ENCODE assay signal across 12 mouse cellular contexts in genomic region chr13:28607551-28608114, GRCm38 (mm10).
DNase-seq lines count a peak whose midpoint lies in the region; ATAC-seq and TF ChIP-seq lines count a peak whose summit lies in the region.
"Had no signal": no experiment of that assay in that cellular context is flagged by ENCODE, and none has a peak within 500 bp of the region (broad histone marks: within the 10 kb centered on the region; RNA-seq: fewer than 3 reads in every experiment).

No protein-coding gene starts in this region.

- no peak for TF ChIP-seq POLR2A in myocyte (IDR thresholded peaks at IDR 0.05; ENCODE audit: insufficient read length, low read depth)

- no peak overlapping the region for H3K4me3 ChIP-seq in liver, embryonic 16.5 days (ENCODE audit: low read depth, low read length)
- H3K4me3 ChIP-seq in forebrain, embryonic 16.5 days (replicated peaks; ENCODE audit: low read length): no peak overlapping the region
- H3K4me3 ChIP-seq in myocyte: no peak overlapping the region
- no peak overlapping the region for H3K4me3 ChIP-seq in midbrain, embryonic 11.5 days (ENCODE audit: low read depth, low read length)
- H3K4me3 ChIP-seq: gastrocnemius, adult 2 months; layer of hippocampus, adult 2 months; neural tube, embryonic 12.5 days had no signal

- peak overlapping the region; percentile 14; the same call in 1 of the 2 replicates for H3K27ac ChIP-seq in liver, embryonic 16.5 days (ENCODE audit: low read length)
- no peak overlapping the region for H3K27ac ChIP-seq in forebrain, embryonic 16.5 days (ENCODE audit: low read length)
- no peak overlapping the region for H3K27ac ChIP-seq in midbrain, embryonic 11.5 days (ENCODE audit: low read depth, low read length)
- H3K27ac ChIP-seq: gastrocnemius, adult 2 months; layer of hippocampus, adult 2 months; liver, embryonic 14.5 days; neural tube, embryonic 12.5 days had no signal

- no peaks in the 10 kb centered on the region for H3K9me3 ChIP-seq in liver, embryonic 16.5 days (replicated peaks; ENCODE audit: control insufficient read depth, low read length)
- no peaks in the 10 kb centered on the region for H3K9me3 ChIP-seq in forebrain, embryonic 16.5 days (ENCODE audit: control insufficient read depth, low read length)
- no peaks in the 10 kb centered on the region for H3K9me3 ChIP-seq in midbrain, embryonic 11.5 days (ENCODE audit: control insufficient read depth, low read length)
- H3K9me3 ChIP-seq: neural tube, embryonic 12.5 days had no signal

- no peaks in the 10 kb centered on the region for H3K27me3 ChIP-seq in liver, embryonic 16.5 days (ENCODE audit: control insufficient read depth, insufficient read depth, low read depth, low read length)
- H3K27me3 ChIP-seq in forebrain, embryonic 16.5 days (replicated peaks; ENCODE audit: control insufficient read depth, insufficient read depth, low read length): no peaks in the 10 kb centered on the region
- no peaks in the 10 kb centered on the region for H3K27me3 ChIP-seq in myocyte (ENCODE audit: control insufficient read depth, insufficient read depth, insufficient read length)
- no peaks in the 10 kb centered on the region for H3K27me3 ChIP-seq in midbrain, embryonic 11.5 days (ENCODE audit: control insufficient read depth, insufficient read depth, low read length)
- H3K27me3 ChIP-seq: neural tube, embryonic 12.5 days had no signal

- 40% methylated on average over 6 of the region's 6 CpGs for WGBS in liver, embryonic 16.5 days (ENCODE audit: insufficient replicate concordance)
- 54% methylated on average over 6 of the region's 6 CpGs for WGBS in forebrain, embryonic 16.5 days
- 72% methylated on average over 6 of the region's 6 CpGs for WGBS in midbrain, embryonic 11.5 days

- no peak overlapping the region for H3K9ac ChIP-seq in liver, embryonic 16.5 days (ENCODE audit: low read depth, low read length)
- no peak overlapping the region for H3K9ac ChIP-seq in forebrain, embryonic 16.5 days (replicated peaks; ENCODE audit: low read depth, low read length)
- no peak overlapping the region for H3K9ac ChIP-seq in midbrain, embryonic 11.5 days (ENCODE audit: low read length)
- H3K9ac ChIP-seq: liver, embryonic 14.5 days; neural tube, embryonic 12.5 days had no signal

- no peaks in the 10 kb centered on the region for H3K36me3 ChIP-seq in liver, embryonic 16.5 days (ENCODE audit: control insufficient read depth, insufficient read depth)
- no peaks in the 10 kb centered on the region for H3K36me3 ChIP-seq in forebrain, embryonic 16.5 days (ENCODE audit: control insufficient read depth, insufficient read depth)
- H3K36me3 ChIP-seq in myocyte (ENCODE audit: control insufficient read depth, insufficient read depth): no peaks in the 10 kb centered on the region
- H3K36me3 ChIP-seq in midbrain, embryonic 11.5 days (ENCODE audit: control insufficient read depth, insufficient read depth, low read length): no peaks in the 10 kb centered on the region
- H3K36me3 ChIP-seq: neural tube, embryonic 12.5 days had no signal

- no peaks in the 10 kb centered on the region for H3K4me1 ChIP-seq in liver, embryonic 16.5 days (ENCODE audit: control insufficient read depth, low read depth, low read length)
- H3K4me1 ChIP-seq in forebrain, embryonic 16.5 days (replicated peaks; ENCODE audit: control insufficient read depth, insufficient read depth, low read length): peaks cover 16% of the 10 kb centered on the region
- no peaks in the 10 kb centered on the region; the same call in 1 of the 2 replicates for H3K4me1 ChIP-seq in midbrain, embryonic 11.5 days (ENCODE audit: control insufficient read depth, insufficient read depth, low read length)
- H3K4me1 ChIP-seq: neural tube, embryonic 12.5 days had no signal

- no peak for ATAC-seq in liver, embryonic 16.5 days (ENCODE audit: low read depth)
- peak; percentile 37; the same call in 1 of the 2 replicates for ATAC-seq in forebrain, embryonic 16.5 days
- no peak for ATAC-seq in midbrain, embryonic 11.5 days (ENCODE audit: low FRiP score)

- H3K79me2 ChIP-seq in myocyte (ENCODE audit: control insufficient read depth, insufficient read depth): no peaks in the 10 kb centered on the region

- intact Hi-C loops in heart, postnatal 14 days (cut with DNase I): no loop called here

- H3ac ChIP-seq in myocyte (ENCODE audit: control insufficient read depth, insufficient read length): no peak overlapping the region

- no peak for DNase-seq in liver
- DNase-seq in heart, postnatal 14 days: peak; percentile 39 to 53
- no peak for DNase-seq in testis, postnatal 14 days (ENCODE audit: low spot score)
- no peak for DNase-seq in urinary bladder, postnatal 10 days (ENCODE audit: low spot score)
- DNase-seq in midbrain, embryonic 11.5 days (ENCODE audit: low spot score, missing footprints): no peak
- DNase-seq: gastrocnemius, adult 2 months had no signal

- no peak overlapping the region for H3K4me2 ChIP-seq in liver, embryonic 16.5 days (ENCODE audit: low read depth, low read length)
- no peak overlapping the region for H3K4me2 ChIP-seq in forebrain, embryonic 16.5 days (ENCODE audit: low read length)
- peak overlapping the region; percentile 69 for H3K4me2 ChIP-seq in myocyte (ENCODE audit: low read depth)
- no peak overlapping the region for H3K4me2 ChIP-seq in midbrain, embryonic 11.5 days
- H3K4me2 ChIP-seq: neural tube, embryonic 12.5 days had no signal

TF ChIP-seq in myocyte, 11 proteins besides CTCF, POLR2A, EP300 and RAD21:
- peak in 1 of 3 experiments; percentile 53 for TF ChIP-seq MYOG (IDR thresholded peaks at IDR 0.05; ENCODE audit: control insufficient read depth in 1 of 3, insufficient read depth in 1 of 3, insufficient read length in 2 of 3, low read depth in 2 of 3)
- no peak for TF ChIP-seq CEBPB (IDR thresholded peaks at IDR 0.05; ENCODE audit: insufficient read depth, poor library complexity, severe bottlenecking)
- TF ChIP-seq SRF (IDR thresholded peaks at IDR 0.05; ENCODE audit: control insufficient read depth, insufficient read length, low read depth): no peak
- TF ChIP-seq MYOD1 (IDR thresholded peaks at IDR 0.05; ENCODE audit: control insufficient read depth in 1 of 3, insufficient read length in 2 of 3, low read depth in 2 of 3): peak in 2 of 3 experiments; percentile 59 to 75
- no peak for TF ChIP-seq USF1 (IDR thresholded peaks at IDR 0.05; ENCODE audit: low read depth)
- TF ChIP-seq MAX (IDR thresholded peaks at IDR 0.05; ENCODE audit: low read depth): no peak
- TF ChIP-seq POLR2AphosphoS2 (IDR thresholded peaks at IDR 0.05; ENCODE audit: insufficient read length, low read depth): no peak
- no peak for TF ChIP-seq REST (IDR thresholded peaks at IDR 0.05; ENCODE audit: insufficient read depth, insufficient read length)
- TF ChIP-seq TCF12 (IDR thresholded peaks at IDR 0.05; ENCODE audit: insufficient read depth, poor library complexity, severe bottlenecking): no peak
- no peak for TF ChIP-seq TCF3 (IDR thresholded peaks at IDR 0.05; ENCODE audit: insufficient read length, low read depth)
- no peak for TF ChIP-seq E2F4 (IDR thresholded peaks at IDR 0.05; ENCODE audit: insufficient read depth)

Comparison
In these comparisons a context has a peak if more than half of its experiments do, and no peak if none do; other contexts are left out.
1. DNase-seq: peak in heart, postnatal 14 days (2 of 2); none in liver (single experiment), testis, postnatal 14 days (single experiment), urinary bladder, postnatal 10 days (single experiment) and midbrain, embryonic 11.5 days (single experiment).